Mouse (Mus musculus) ES-Bruce4 (cell line): ENCODE results near the gene Gng10.

ENCODE experiments used
- CTCF ChIP-seq: IDR thresholded peaks from one replicate; pipeline ENCODE4 v1.8.1; 2011; ENCODE audit warnings: low read depth, low read length
- EP300 ChIP-seq: IDR thresholded peaks from 2 replicates; pipeline ENCODE4 v1.6.1; 2011; ENCODE audit warnings: low read depth, low read length; ENCODE audit not compliant: insufficient read depth

GRCm38 (mm10) chr4:59011446-59011845 is 23.4 kb upstream of the Gng10 start:
- no peak for TF ChIP-seq CTCF
- no peak for TF ChIP-seq EP300
